Mouse (Mus musculus) MEL (cell line): ENCODE measurements around the gene Prkcd. TPM values are rescaled to one million over a fixed set of nuclear protein-coding genes. Genes with fewer than 3 reads are reported as not detected.

ENCODE experiments used
- DNase-seq: peaks from one replicate; pipeline ENCODE4 v3.0.0; 2011; ENCODE audit warnings: low read depth, low spot score
- H3K27ac ChIP-seq: 2 replicates; pipeline ENCODE4 v1.5.1; 2012; ENCODE audit warnings: low read depth, mild to moderate bottlenecking, control low read depth, low read length, moderate library complexity; ENCODE audit not compliant: control insufficient read depth
- H3K27me3 ChIP-seq, 2 experiments: fragments of 150-350 bp in 1 of 2; sonication (generic) in 1 of 2; 2 replicates each; pipeline ENCODE4 v1.6.1; 2012; ENCODE audit warnings: low read length in 2 of 2, mild to moderate bottlenecking in 2 of 2, improper control_type of control experiment in 1 of 2, moderate library complexity in 1 of 2; ENCODE audit not compliant: insufficient read depth in 2 of 2, control insufficient read depth in 1 of 2
- H3K36me3 ChIP-seq, 2 experiments: 2 replicates each; pipeline ENCODE4 v1.6.1; 2012 to 2014; ENCODE audit warnings: low read length in 2 of 2, improper control_type of control experiment in 1 of 2, inconsistent platforms in 1 of 2, mild to moderate bottlenecking in 1 of 2; ENCODE audit not compliant: insufficient read depth in 2 of 2, control insufficient read depth in 1 of 2
- H3K4me1 ChIP-seq, 2 experiments: fragments of 150-350 bp in 1 of 2; sonication (generic) in 1 of 2; 2 replicates each; pipeline ENCODE4 v1.6.1; 2012; ENCODE audit warnings: low read length in 2 of 2, improper control_type of control experiment in 1 of 2, mild to moderate bottlenecking in 1 of 2; ENCODE audit not compliant: insufficient read depth in 2 of 2, control insufficient read depth in 1 of 2
- H3K4me3 ChIP-seq, 2 experiments: fragments of 150-350 bp in 1 of 2; sonication (generic) in 1 of 2; 2 replicates each; pipeline ENCODE4 v1.5.1; 2012; ENCODE audit warnings: low read depth in 2 of 2, low read length in 2 of 2, mild to moderate bottlenecking in 2 of 2, moderate library complexity in 2 of 2, control low read depth in 1 of 2, improper control_type of control experiment in 1 of 2; ENCODE audit not compliant: control insufficient read depth in 1 of 2, insufficient read depth in 1 of 2
- H3K79me2 ChIP-seq: 2 replicates; pipeline ENCODE4 v1.6.1; 2012; ENCODE audit warnings: mild to moderate bottlenecking, low read length, moderate library complexity; ENCODE audit not compliant: control insufficient read depth, poor library complexity, insufficient read depth
- H3K9ac ChIP-seq: 2 replicates; pipeline ENCODE4 v1.6.1; 2012; ENCODE audit warnings: low read depth, mild to moderate bottlenecking, control low read depth, low read length, moderate library complexity; ENCODE audit not compliant: control insufficient read depth, poor library complexity, severe bottlenecking
- H3K9me3 ChIP-seq: fragments of 150-350 bp; sonication (generic); replicated peaks from 2 replicates; pipeline ENCODE4 v1.6.1; 2012; ENCODE audit warnings: mild to moderate bottlenecking, low read length, improper control_type of control experiment, moderate library complexity; ENCODE audit not compliant: insufficient read depth
- BHLHE40 ChIP-seq: IDR thresholded peaks from 2 replicates; pipeline ENCODE4 v1.6.1; 2012; ENCODE audit warnings: low read depth, mild to moderate bottlenecking, inconsistent platforms, low read length, improper control_type of control experiment, borderline replicate concordance
- CHD2 ChIP-seq: IDR thresholded peaks from 2 replicates; pipeline ENCODE4 v1.6.1; 2011; ENCODE audit warnings: low read length, improper control_type of control experiment
- E2F4 ChIP-seq: IDR thresholded peaks from 2 replicates; pipeline ENCODE4 v1.6.1; 2011; ENCODE audit warnings: low read depth, low read length, improper control_type of control experiment, borderline replicate concordance
- ELF1 ChIP-seq: IDR thresholded peaks from 2 replicates; pipeline ENCODE4 v1.6.1; 2014; ENCODE audit warnings: low read depth, mild to moderate bottlenecking, inconsistent platforms, low read length, improper control_type of control experiment, moderate library complexity
- EP300 ChIP-seq, 2 experiments: IDR thresholded peaks; 2 replicates each; pipeline ENCODE4 v1.6.1; 2011; ENCODE audit warnings: improper control_type of control experiment in 2 of 2, low read length in 2 of 2, low read depth in 1 of 2, mild to moderate bottlenecking in 1 of 2
- ETS1 ChIP-seq: IDR thresholded peaks from 2 replicates; pipeline ENCODE4 v1.6.1; 2012; ENCODE audit warnings: low read depth, mild to moderate bottlenecking, inconsistent platforms, low read length, improper control_type of control experiment, moderate library complexity
- GABPA ChIP-seq: IDR thresholded peaks from 2 replicates; pipeline ENCODE4 v1.6.1; 2012; ENCODE audit warnings: low read depth, mild to moderate bottlenecking, inconsistent platforms, low read length, improper control_type of control experiment, moderate library complexity
- HCFC1 ChIP-seq: IDR thresholded peaks from 2 replicates; pipeline ENCODE4 v1.6.1; 2012; ENCODE audit warnings: low read depth, mild to moderate bottlenecking, inconsistent platforms, low read length, improper control_type of control experiment, moderate library complexity
- JUND ChIP-seq: IDR thresholded peaks from 2 replicates; pipeline ENCODE4 v1.6.1; 2011; ENCODE audit warnings: low read depth, mild to moderate bottlenecking, improper control_type of control experiment, low read length
- KAT2A ChIP-seq: conservative IDR thresholded peaks from 2 replicates; pipeline ENCODE4 v1.6.1; 2012; ENCODE audit warnings: low read depth, low read length, improper control_type of control experiment, inconsistent platforms
- MAX ChIP-seq: IDR thresholded peaks from 2 replicates; pipeline ENCODE4 v1.6.1; 2011; ENCODE audit warnings: low read length, improper control_type of control experiment
- MXI1 ChIP-seq: IDR thresholded peaks from 2 replicates; pipeline ENCODE4 v1.6.1; 2011; ENCODE audit warnings: mild to moderate bottlenecking, low read depth, low read length, improper control_type of control experiment
- MYB ChIP-seq: IDR thresholded peaks from 2 replicates; pipeline ENCODE4 v1.6.1; 2011; ENCODE audit warnings: mild to moderate bottlenecking, low read depth, low read length, improper control_type of control experiment
- MYC ChIP-seq: IDR thresholded peaks from 2 replicates; pipeline ENCODE4 v1.6.1; 2011; ENCODE audit warnings: low read depth, mild to moderate bottlenecking, low read length, improper control_type of control experiment, moderate library complexity
- NELFE ChIP-seq: IDR thresholded peaks from 2 replicates; pipeline ENCODE4 v1.6.1; 2011; ENCODE audit warnings: low read depth, low read length, improper control_type of control experiment
- POLR2AphosphoS2 ChIP-seq: IDR thresholded peaks from 2 replicates; pipeline ENCODE4 v1.6.1; 2011; ENCODE audit warnings: low read length, improper control_type of control experiment
- POLR2AphosphoS5 ChIP-seq: IDR thresholded peaks from 2 replicates; pipeline ENCODE4 v1.6.1; 2012; ENCODE audit warnings: low read depth, borderline replicate concordance, mild to moderate bottlenecking, inconsistent platforms, low read length, moderate library complexity, mixed read lengths
- RCOR1 ChIP-seq: IDR thresholded peaks from 2 replicates; pipeline ENCODE4 v1.6.1; 2012; ENCODE audit warnings: low read depth, mild to moderate bottlenecking, inconsistent platforms, low read length, improper control_type of control experiment
- TBP ChIP-seq: IDR thresholded peaks from 2 replicates; pipeline ENCODE4 v1.8.0; 2011; ENCODE audit warnings: low read depth, low read length, improper control_type of control experiment
- UBTF ChIP-seq: IDR thresholded peaks from 2 replicates; pipeline ENCODE4 v1.6.1; 2012; ENCODE audit warnings: low read depth, mild to moderate bottlenecking, inconsistent platforms, low read length, improper control_type of control experiment, moderate library complexity, borderline replicate concordance; ENCODE audit not compliant: insufficient read depth
- USF1 ChIP-seq: IDR thresholded peaks from 2 replicates; pipeline ENCODE4 v1.6.1; 2014; ENCODE audit warnings: low read depth, mild to moderate bottlenecking, inconsistent platforms, low read length, improper control_type of control experiment, moderate library complexity
- USF2 ChIP-seq, 2 experiments: IDR thresholded peaks; 2 replicates each; pipeline ENCODE4 v1.6.1; 2011 to 2012; ENCODE audit warnings: improper control_type of control experiment in 2 of 2, low read length in 2 of 2, borderline replicate concordance in 1 of 2, inconsistent platforms in 1 of 2, low read depth in 1 of 2, mild to moderate bottlenecking in 1 of 2; ENCODE audit not compliant: insufficient read depth in 1 of 2
- ZKSCAN1 ChIP-seq: IDR thresholded peaks from 2 replicates; pipeline ENCODE4 v1.6.1; 2012; ENCODE audit warnings: low read depth, mild to moderate bottlenecking, inconsistent platforms, low read length, improper control_type of control experiment, moderate library complexity
- ZNF384 ChIP-seq: IDR thresholded peaks from 2 replicates; pipeline ENCODE4 v1.6.1; 2012; ENCODE audit warnings: low read depth, mild to moderate bottlenecking, inconsistent platforms, low read length, improper control_type of control experiment
- polyA plus RNA-seq, 2 experiments: library from polyadenylated mRNA; stranded (reverse) in 1 of 2; unstranded in 1 of 2; fragments of >175 nt in 1 of 2; fragments of >200 nt in 1 of 2; gene quantifications; 2 replicates each; pipeline versions ENCODE4 v1.2.1 to v1.2.4; 2012; ENCODE audit warnings: low replicate concordance in 2 of 2, low read depth in 1 of 2; ENCODE audit not compliant: insufficient read length in 2 of 2, insufficient read depth in 1 of 2, missing spikeins in 1 of 2
- total RNA-seq: library from RNA; depleted of rRNA; stranded (reverse); fragments of 300-350 nt; gene quantifications from 2 replicates; pipeline ENCODE4 v1.2.3, GENCODE M21; 2012

Prkcd gene
- total and polyA plus RNA-seq, 3 experiments = 33.9 to 72.7 TPM; not detected in 1

DNA sequence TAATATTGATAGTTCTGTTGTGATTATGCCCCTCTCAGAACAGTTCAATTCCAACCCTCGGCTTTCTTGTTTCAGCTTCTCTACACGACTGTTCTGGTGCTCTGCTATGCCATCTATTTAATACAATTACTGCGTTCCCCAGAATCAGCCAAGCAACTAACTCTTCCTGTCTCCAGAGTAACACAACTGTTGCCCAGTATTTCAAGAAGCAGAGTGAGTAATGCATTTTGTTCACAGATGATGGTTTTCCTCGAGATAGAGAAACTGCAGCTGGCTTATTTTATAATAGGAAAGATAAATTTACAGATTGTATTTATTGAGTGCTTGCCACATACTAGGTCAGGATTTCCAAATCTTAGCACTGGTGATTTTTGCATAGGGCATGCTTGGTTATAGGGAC lies 40.6 kb upstream of the Prkcd start:
- peaks cover 2% of the 10 kb centered on the region in 2 experiments; a peak in 2 of 4 replicates for H3K36me3 ChIP-seq
- DNase-seq = no peak

DNA sequence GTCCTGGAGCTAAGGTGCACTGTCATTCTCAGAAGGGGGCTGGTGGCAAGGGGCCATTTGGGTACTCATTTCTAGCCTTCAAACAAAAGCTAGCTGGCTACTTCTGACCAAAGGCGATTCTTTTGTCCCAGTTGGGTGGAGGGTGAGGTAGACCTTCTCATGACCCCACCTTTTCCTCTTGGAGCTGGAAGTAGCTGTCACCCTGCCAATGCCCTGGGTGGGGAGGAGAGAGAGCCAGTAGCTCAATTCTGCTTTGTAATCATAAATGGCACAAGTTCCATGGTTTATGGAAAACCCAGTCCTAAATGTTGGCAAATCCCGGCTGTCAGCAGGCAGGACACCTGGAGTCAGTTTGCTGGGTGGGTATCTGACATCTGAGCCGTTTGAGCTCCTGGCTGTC lies 40.1 kb upstream of the Prkcd start:
- DNase-seq = no peak
- H3K9ac ChIP-seq = no peak overlapping the region
- H3K27me3 ChIP-seq = no peaks in the 10 kb centered on the region
- no peak for TF ChIP-seq MXI1
- no peak for TF ChIP-seq EP300 (IDR thresholded peaks at IDR 0.05; ENCODE audit: low read depth in 1 of 2, low read length in 2 of 2)
- no peak for TF ChIP-seq HCFC1
- TF ChIP-seq NELFE = no peak
- TF ChIP-seq JUND = no peak
- TF ChIP-seq POLR2AphosphoS5 = no peak
- no peak for TF ChIP-seq CHD2
- no peak for TF ChIP-seq BHLHE40
- TF ChIP-seq KAT2A = no peak
- TF ChIP-seq ELF1 = no peak
- no peak for TF ChIP-seq POLR2AphosphoS2
- TF ChIP-seq ZKSCAN1 = no peak
- TF ChIP-seq GABPA = no peak
- no peak for TF ChIP-seq USF1
- TF ChIP-seq MYC = no peak
- TF ChIP-seq ZNF384 = no peak
- no peak for TF ChIP-seq TBP
- TF ChIP-seq MAX = no peak
- no peak for TF ChIP-seq USF2 (IDR thresholded peaks at IDR 0.05; ENCODE audit: borderline replicate concordance in 1 of 2, insufficient read depth in 1 of 2, low read depth in 1 of 2, low read length in 2 of 2)
- H3K9me3 ChIP-seq = no peaks in the 10 kb centered on the region
- no peak overlapping the region for H3K27ac ChIP-seq
- H3K4me3 ChIP-seq = no peak overlapping the region
- H3K36me3 ChIP-seq = peaks cover 2% of the 10 kb centered on the region in 2 experiments; a peak in 2 of 4 replicates
- H3K4me1 ChIP-seq = no peaks in the 10 kb centered on the region
- H3K79me2 ChIP-seq = no peaks in the 10 kb centered on the region

More for the DNA sequence above, 40.6 kb upstream of the Prkcd start:
- TF ChIP-seq E2F4 (no peak), UBTF (no peak), ETS1 (no peak), POLR2AphosphoS5 (no peak), MYB (no peak), HCFC1 (no peak), MXI1 (no peak), USF1 (no peak), RCOR1 (no peak), ZKSCAN1 (no peak), EP300 (IDR thresholded peaks at IDR 0.05; ENCODE audit: low read depth in 1 of 2, low read length in 2 of 2) (no peak)
- Histone ChIP-seq H3K4me1 (no peaks in the 10 kb centered on the region), H3K9me3 (no peaks in the 10 kb centered on the region), H3K27ac (no peak overlapping the region), H3K27me3 (no peaks in the 10 kb centered on the region), H3K9ac (no peak overlapping the region), H3K79me2 (no peaks in the 10 kb centered on the region), H3K4me3 (no peak overlapping the region)
